Mouse (Mus musculus) cerebellum, adult 2 months (tissue): ENCODE measurements around the gene Lrrc59.

Source experiments
- CTCF ChIP-seq: fragments of 200-500 bp; IDR thresholded peaks from 2 replicates; pipeline ENCODE4 v1.5.1; 2011; ENCODE audit warnings: low read depth, mild to moderate bottlenecking, control low read depth, low read length, moderate library complexity, borderline replicate concordance; ENCODE audit not compliant: insufficient read depth
- POLR2A ChIP-seq: fragments of 200-500 bp; IDR thresholded peaks from 2 replicates; pipeline ENCODE4 v1.6.1; 2011; ENCODE audit warnings: low read length, control low read depth, borderline replicate concordance; ENCODE audit not compliant: insufficient read depth

DNA sequence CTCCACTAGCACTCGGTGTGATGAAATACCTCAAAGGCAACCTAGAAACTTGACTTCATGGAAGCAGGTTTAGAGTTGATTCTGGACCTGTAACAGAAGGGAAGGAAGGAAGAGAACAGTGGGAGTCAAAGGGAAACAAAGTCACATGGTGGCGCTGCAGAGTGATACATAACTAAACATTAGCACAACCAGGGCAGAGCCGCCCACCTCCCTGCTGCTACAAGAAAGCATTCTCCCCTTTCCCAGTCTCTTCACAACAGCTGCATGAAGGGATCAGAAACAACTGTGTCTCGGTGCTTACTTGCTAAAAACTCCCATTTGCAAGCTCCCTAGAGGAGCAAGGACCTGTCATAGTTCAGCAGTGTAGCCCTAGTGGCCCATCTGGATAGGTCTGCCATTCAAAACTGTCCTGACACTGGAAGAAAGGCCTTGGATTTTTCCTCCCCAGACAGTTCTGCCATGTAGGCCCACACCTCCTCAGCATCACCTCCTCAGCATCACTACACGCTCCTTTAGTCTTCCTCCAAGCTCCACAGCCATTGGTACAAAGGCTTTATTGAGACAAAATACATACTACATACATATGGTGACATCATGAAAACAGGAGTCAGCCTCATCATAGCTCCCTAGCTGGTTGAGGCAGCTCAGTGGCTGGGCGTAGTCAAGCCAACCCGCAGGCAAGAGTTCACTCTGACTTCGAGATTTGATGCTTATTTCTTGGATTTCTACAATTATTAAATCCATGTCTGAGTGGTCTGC, 15.1 kb downstream of the Lrrc59 start:
- no peak for TF ChIP-seq CTCF
- no peak for TF ChIP-seq POLR2A
